Mouse (Mus musculus) ES-E14 (cell line): ENCODE data around the gene Zswim7.

Experiments
- HCFC1 ChIP-seq: IDR thresholded peaks from 2 replicates; pipeline ENCODE4 v1.6.1; 2012; ENCODE audit warnings: low read length, inconsistent platforms, borderline replicate concordance; ENCODE audit not compliant: insufficient read depth
- ZC3H11A ChIP-seq: IDR thresholded peaks from 2 replicates; pipeline ENCODE4 v1.6.1; 2012; ENCODE audit warnings: low read depth, mild to moderate bottlenecking, inconsistent platforms, low read length, borderline replicate concordance

DNA sequence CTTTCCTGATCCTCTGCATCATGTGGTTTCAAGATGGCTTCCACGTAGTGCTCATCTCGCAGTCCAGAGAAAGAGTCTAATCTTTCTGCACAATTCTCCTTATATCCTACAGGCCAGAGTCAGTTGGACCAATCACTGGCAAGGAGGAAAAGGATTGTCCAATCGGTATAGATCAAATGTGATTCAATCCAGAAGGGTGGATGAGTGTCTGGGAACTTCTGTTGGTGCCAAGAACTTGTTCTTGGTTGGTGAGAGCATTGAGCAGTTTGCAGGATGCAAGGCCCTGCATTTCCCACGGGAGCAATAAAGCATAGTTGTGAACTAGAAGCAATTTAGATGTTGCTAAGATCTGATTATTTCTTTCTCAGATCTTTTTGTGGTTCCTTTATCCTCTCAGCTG, 36.7 kb downstream of the Zswim7 start:
- TF ChIP-seq ZC3H11A (no peak), HCFC1 (no peak)
